Mouse (Mus musculus): ENCODE measurements around the gene 1700029J07Rik. TPM values are rescaled to one million over a fixed set of nuclear protein-coding genes. Genes with fewer than 3 reads are reported as not detected.

The 1700029J07Rik gene
- polyA plus RNA-seq, 1 experiment from 2014 or later = 2.6 TPM

- Histone ChIP-seq H3K9ac (replicated peaks; ENCODE audit: low read length) (no peak overlapping the region), H3K4me2 (ENCODE audit: low read depth, low read length) (no peak overlapping the region), H3K9me3 (replicated peaks; ENCODE audit: control insufficient read depth, low read length) (no peaks in the 10 kb centered on the region), H3K27ac (replicated peaks; ENCODE audit: low read depth, low read length) (no peak overlapping the region), H3K4me3 (ENCODE audit: low read depth, low read length) (no peak overlapping the region), H3K4me1 (ENCODE audit: control insufficient read depth, insufficient read depth, low read length) (no peaks in the 10 kb centered on the region), H3K27me3 (ENCODE audit: control insufficient read depth, insufficient read depth, low read length) (no peaks in the 10 kb centered on the region), H3K36me3 (replicated peaks; ENCODE audit: control insufficient read depth, insufficient read depth, low read depth, low read length) (no peaks in the 10 kb centered on the region)
- no peak for ATAC-seq (replicated peaks; ENCODE audit: insufficient number of reproducible peaks, low FRiP score, low TSS enrichment, low read depth)
- DNase-seq (ENCODE audit: low spot score) = no peak
- WGBS = 61% methylated on average over 2 of the region's 2 CpGs
These were observed 13.1 kb upstream of the 1700029J07Rik start for GRCm38 (mm10) chr8:45988189-45988588.

DNA sequence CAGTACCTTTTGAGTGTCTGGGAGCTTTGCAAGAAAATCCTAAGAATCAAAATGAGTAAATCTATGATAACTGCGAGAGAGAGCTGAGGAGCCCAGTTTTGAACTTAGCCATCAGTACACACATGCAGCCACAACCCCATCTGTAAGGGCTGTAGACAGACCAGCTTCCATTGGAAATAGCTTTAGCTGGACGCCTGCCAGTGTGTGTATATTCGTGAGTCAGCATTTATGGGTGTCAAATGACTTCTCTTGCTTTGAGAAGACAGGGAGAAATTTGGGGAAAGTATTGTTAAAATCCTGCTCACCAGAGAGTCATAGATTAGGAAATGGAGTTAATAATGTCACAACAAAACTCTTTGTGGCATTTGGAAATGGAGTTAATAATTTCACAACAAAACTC, 11.6 kb upstream of the 1700029J07Rik start:
- H3K9ac ChIP-seq (replicated peaks; ENCODE audit: low read length) = no peak overlapping the region
- WGBS = 81% methylated on average over 3 of the region's 3 CpGs

GRCm38 (mm10) chr8:45975837-45976468, 901 bp upstream of the 1700029J07Rik start:
- Histone ChIP-seq H3K9me3 (replicated peaks; ENCODE audit: control insufficient read depth, low read length) (no peaks in the 10 kb centered on the region), H3K27me3 (ENCODE audit: control insufficient read depth, insufficient read depth, low read length) (no peaks in the 10 kb centered on the region), H3K27ac (replicated peaks; ENCODE audit: low read depth, low read length) (no peak overlapping the region), H3K36me3 (replicated peaks; ENCODE audit: control insufficient read depth, insufficient read depth, low read depth, low read length) (no peaks in the 10 kb centered on the region; the same call in 1 of the 2 replicates), H3K9ac (replicated peaks; ENCODE audit: low read length) (peak overlapping the region; percentile 37), H3K4me1 (ENCODE audit: control insufficient read depth, insufficient read depth, low read length) (no peaks in the 10 kb centered on the region), H3K4me3 (ENCODE audit: low read depth, low read length) (peak overlapping the region; percentile 54), H3K4me2 (ENCODE audit: low read depth, low read length) (peak overlapping the region; percentile 51)
- WGBS = 68% methylated on average over 11 of the region's 11 CpGs
- no peak for ATAC-seq (replicated peaks; ENCODE audit: insufficient number of reproducible peaks, low FRiP score, low TSS enrichment, low read depth)
- DNase-seq (ENCODE audit: low spot score) = no peak

More for the DNA sequence above, 11.6 kb upstream of the 1700029J07Rik start:
- Histone ChIP-seq H3K4me1 (ENCODE audit: control insufficient read depth, insufficient read depth, low read length) (no peaks in the 10 kb centered on the region), H3K27ac (replicated peaks; ENCODE audit: low read depth, low read length) (no peak overlapping the region), H3K4me3 (ENCODE audit: low read depth, low read length) (no peak overlapping the region), H3K4me2 (ENCODE audit: low read depth, low read length) (no peak overlapping the region), H3K27me3 (ENCODE audit: control insufficient read depth, insufficient read depth, low read length) (no peaks in the 10 kb centered on the region), H3K9me3 (replicated peaks; ENCODE audit: control insufficient read depth, low read length) (no peaks in the 10 kb centered on the region), H3K36me3 (replicated peaks; ENCODE audit: control insufficient read depth, insufficient read depth, low read depth, low read length) (no peaks in the 10 kb centered on the region)
- DNase-seq (ENCODE audit: low spot score) (no peak), ATAC-seq (replicated peaks; ENCODE audit: insufficient number of reproducible peaks, low FRiP score, low TSS enrichment, low read depth) (no peak)

DNA sequence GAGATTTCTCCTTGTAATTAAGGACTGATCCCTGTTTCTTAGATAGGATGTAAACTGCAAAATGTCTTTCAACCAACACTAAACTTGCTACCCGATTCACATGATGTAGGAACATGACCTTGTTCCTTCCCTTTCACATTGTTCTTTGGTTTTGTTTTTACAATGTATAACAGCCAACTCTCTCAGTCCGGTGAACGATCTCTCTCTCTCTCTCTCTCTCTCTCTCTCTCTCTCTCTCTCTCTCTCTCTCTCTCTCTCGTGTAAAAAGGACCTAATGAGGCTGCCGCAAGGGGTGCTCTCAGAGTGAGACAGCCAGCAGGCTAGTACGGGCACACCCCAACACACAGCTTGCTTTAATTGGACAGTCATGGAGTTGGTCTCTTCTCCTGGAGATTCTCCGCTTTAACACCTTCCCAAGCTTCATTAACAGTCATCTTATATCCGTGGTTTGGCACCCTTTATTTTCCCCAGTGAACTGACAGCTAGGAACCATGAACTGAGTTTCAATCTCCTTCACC, 1.0 kb downstream of the 1700029J07Rik start:
- Histone ChIP-seq H3K9me3 (replicated peaks; ENCODE audit: control insufficient read depth, low read length) (0 out of 2 replicates have a peak, but pooled peaks cover 2% of the 10 kb centered on the region), H3K4me3 (ENCODE audit: low read depth, low read length) (no peak overlapping the region), H3K27ac (replicated peaks; ENCODE audit: low read depth, low read length) (no peak overlapping the region), H3K4me2 (ENCODE audit: low read depth, low read length) (no peak overlapping the region; the same call in 1 of the 2 replicates), H3K27me3 (ENCODE audit: control insufficient read depth, insufficient read depth, low read length) (no peaks in the 10 kb centered on the region), H3K36me3 (replicated peaks; ENCODE audit: control insufficient read depth, insufficient read depth, low read depth, low read length) (no peaks in the 10 kb centered on the region; the same call in 1 of the 2 replicates), H3K9ac (replicated peaks; ENCODE audit: low read length) (no peak overlapping the region), H3K4me1 (ENCODE audit: control insufficient read depth, insufficient read depth, low read length) (no peaks in the 10 kb centered on the region)
- ATAC-seq (replicated peaks; ENCODE audit: insufficient number of reproducible peaks, low FRiP score, low TSS enrichment, low read depth) (no peak), DNase-seq (ENCODE audit: low spot score) (no peak)
- 84% methylated on average over 8 of the region's 8 CpGs for whole genome bisulfite sequencing

DNA sequence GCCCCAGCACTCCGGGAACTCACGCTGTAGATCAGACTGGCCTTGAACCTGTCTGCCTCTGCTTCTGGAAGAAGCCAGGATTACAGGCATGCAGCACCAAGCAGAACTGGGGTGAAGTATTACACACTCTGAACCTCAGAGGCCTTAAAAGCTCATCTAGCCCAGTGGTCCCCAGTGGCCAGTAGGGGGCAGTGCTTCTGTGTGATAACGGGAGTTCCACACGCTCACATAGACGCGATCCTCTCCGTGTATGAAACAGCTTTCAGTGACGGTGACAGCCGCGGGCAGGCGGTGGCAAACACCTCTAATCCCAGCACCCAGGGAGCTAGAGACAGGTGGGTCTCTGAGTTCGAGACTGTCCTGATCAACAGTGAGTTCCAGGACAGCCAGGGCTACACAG, 4.2 kb downstream of the 1700029J07Rik start:
- Histone ChIP-seq H3K27me3 (ENCODE audit: control insufficient read depth, insufficient read depth, low read length) (no peaks in the 10 kb centered on the region), H3K9me3 (replicated peaks; ENCODE audit: control insufficient read depth, low read length) (0 out of 2 replicates have a peak, but pooled peaks cover 2% of the 10 kb centered on the region), H3K4me3 (ENCODE audit: low read depth, low read length) (no peak overlapping the region), H3K4me1 (ENCODE audit: control insufficient read depth, insufficient read depth, low read length) (no peaks in the 10 kb centered on the region), H3K9ac (replicated peaks; ENCODE audit: low read length) (no peak overlapping the region), H3K36me3 (replicated peaks; ENCODE audit: control insufficient read depth, insufficient read depth, low read depth, low read length) (no peaks in the 10 kb centered on the region), H3K4me2 (ENCODE audit: low read depth, low read length) (no peak overlapping the region), H3K27ac (replicated peaks; ENCODE audit: low read depth, low read length) (no peak overlapping the region)
- 95% methylated on average over 12 of the region's 12 CpGs for WGBS
- ATAC-seq (replicated peaks; ENCODE audit: insufficient number of reproducible peaks, low FRiP score, low TSS enrichment, low read depth) = no peak
- DNase-seq (ENCODE audit: low spot score) = no peak

DNA sequence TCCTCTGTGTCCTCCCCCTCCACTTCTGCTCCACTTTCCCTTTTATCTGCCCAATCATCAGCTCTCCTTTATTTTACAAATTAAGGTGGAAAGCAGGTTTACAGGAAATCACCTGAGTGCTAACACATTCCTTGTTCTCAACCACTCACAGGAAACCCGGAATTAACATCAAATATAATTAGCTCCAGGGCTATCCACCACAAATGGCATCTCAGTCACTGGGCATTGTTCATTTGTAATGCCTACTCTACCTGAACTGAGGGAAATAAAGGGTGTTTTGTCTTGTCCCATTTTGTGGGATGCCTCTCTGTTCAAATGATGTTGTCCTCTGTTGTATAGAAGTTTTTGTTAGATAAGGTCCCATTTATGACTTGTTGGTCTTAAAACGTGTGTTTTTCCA, 24.4 kb downstream of the 1700029J07Rik start:
- H3K27ac ChIP-seq (replicated peaks; ENCODE audit: low read depth, low read length) = no peak overlapping the region
- H3K4me1 ChIP-seq (ENCODE audit: control insufficient read depth, insufficient read depth, low read length) = no peaks in the 10 kb centered on the region
- no peak overlapping the region for H3K4me3 ChIP-seq (ENCODE audit: low read depth, low read length)
- H3K36me3 ChIP-seq (replicated peaks; ENCODE audit: control insufficient read depth, insufficient read depth, low read depth, low read length) = no peaks in the 10 kb centered on the region
- WGBS = 52% methylated on average over 2 of the region's 2 CpGs
- ATAC-seq (replicated peaks; ENCODE audit: insufficient number of reproducible peaks, low FRiP score, low TSS enrichment, low read depth) (no peak), DNase-seq (ENCODE audit: low spot score) (no peak)
- no peaks in the 10 kb centered on the region for H3K27me3 ChIP-seq (ENCODE audit: control insufficient read depth, insufficient read depth, low read length)
- H3K4me2 ChIP-seq (ENCODE audit: low read depth, low read length) = no peak overlapping the region
- H3K9ac ChIP-seq (replicated peaks; ENCODE audit: low read length) = no peak overlapping the region
- no peaks in the 10 kb centered on the region for H3K9me3 ChIP-seq (replicated peaks; ENCODE audit: control insufficient read depth, low read length)

GRCm38 (mm10) chr8:45946283-45946682, 28.8 kb downstream of the 1700029J07Rik start:
- H3K4me1 ChIP-seq (ENCODE audit: control insufficient read depth, insufficient read depth, low read length) = no peaks in the 10 kb centered on the region
- no peak for ATAC-seq (replicated peaks; ENCODE audit: insufficient number of reproducible peaks, low FRiP score, low TSS enrichment, low read depth)
- H3K27ac ChIP-seq (replicated peaks; ENCODE audit: low read depth, low read length) = no peak overlapping the region
- no peak overlapping the region for H3K4me2 ChIP-seq (ENCODE audit: low read depth, low read length)
- H3K4me3 ChIP-seq (ENCODE audit: low read depth, low read length) = no peak overlapping the region
- H3K9ac ChIP-seq (replicated peaks; ENCODE audit: low read length) = no peak overlapping the region
- DNase-seq (ENCODE audit: low spot score) = no peak
- no peaks in the 10 kb centered on the region for H3K36me3 ChIP-seq (replicated peaks; ENCODE audit: control insufficient read depth, insufficient read depth, low read depth, low read length)
- no peaks in the 10 kb centered on the region for H3K9me3 ChIP-seq (replicated peaks; ENCODE audit: control insufficient read depth, low read length)
- H3K27me3 ChIP-seq (ENCODE audit: control insufficient read depth, insufficient read depth, low read length) = no peaks in the 10 kb centered on the region
- 90% methylated on average over 4 of the region's 4 CpGs for WGBS

- DNase-seq (ENCODE audit: low spot score) = no peak
- no peak overlapping the region for H3K4me3 ChIP-seq (ENCODE audit: low read depth, low read length)
These were observed 38.1 kb downstream of the 1700029J07Rik start for GRCm38 (mm10) chr8:45936986-45937385.

More at GRCm38 (mm10) chr8:45936986-45937385, 38.1 kb downstream of the 1700029J07Rik start:
- Histone ChIP-seq H3K9ac (replicated peaks; ENCODE audit: low read length) (no peak overlapping the region), H3K4me1 (ENCODE audit: control insufficient read depth, insufficient read depth, low read length) (no peaks in the 10 kb centered on the region), H3K4me2 (ENCODE audit: low read depth, low read length) (no peak overlapping the region), H3K27me3 (ENCODE audit: control insufficient read depth, insufficient read depth, low read length) (no peaks in the 10 kb centered on the region), H3K27ac (replicated peaks; ENCODE audit: low read depth, low read length) (no peak overlapping the region), H3K36me3 (replicated peaks; ENCODE audit: control insufficient read depth, insufficient read depth, low read depth, low read length) (no peaks in the 10 kb centered on the region), H3K9me3 (replicated peaks; ENCODE audit: control insufficient read depth, low read length) (no peaks in the 10 kb centered on the region)
- 89% methylated on average over 9 of the region's 9 CpGs for WGBS
- ATAC-seq (replicated peaks; ENCODE audit: insufficient number of reproducible peaks, low FRiP score, low TSS enrichment, low read depth) = no peak

Data from embryonic facial prominence, embryonic 11.5 days (tissue).